Mouse (Mus musculus) small intestine, adult 2 months (tissue): ENCODE data around the gene Ywhag.

Experiments
- CTCF ChIP-seq: fragments of 200-500 bp; IDR thresholded peaks from 2 replicates; pipeline ENCODE4 v1.5.1; 2012; ENCODE audit warnings: low read depth, mild to moderate bottlenecking, control low read depth, inconsistent platforms, low read length, moderate library complexity, mixed read lengths; ENCODE audit not compliant: insufficient replicate concordance, insufficient read length; ENCODE audit errors: extremely low read depth
- POLR2A ChIP-seq: fragments of 200-500 bp; IDR thresholded peaks from 2 replicates; pipeline ENCODE4 v1.6.1; 2012; ENCODE audit warnings: low read depth, mild to moderate bottlenecking, control low read depth, inconsistent platforms, low read length, moderate library complexity

- no peak for TF ChIP-seq CTCF
- TF ChIP-seq POLR2A = no peak
Observed at GRCm38 (mm10) chr5:135958367-135958766, 24.0 kb upstream of the Ywhag start.
